Mouse (Mus musculus): ENCODE data around the gene Kank2. TPM values are rescaled to one million over a fixed set of nuclear protein-coding genes. Genes with fewer than 3 reads are reported as not detected.

The Kank2 gene
- polyA plus RNA-seq, 1 experiment from 2014 or later, result 2.8 TPM

GRCm38 (mm10) chr9:21842391-21842790, 43.8 kb upstream of the Kank2 start:
- H3K27ac ChIP-seq (ENCODE audit: low read depth), result 0 out of 2 replicates have a peak overlapping the region, but pooled peaks have one; percentile 44

GRCm38 (mm10) chr9:21841340-21841739, 42.8 kb upstream of the Kank2 start:
- 88% methylated on average over 6 of the region's 6 CpGs for WGBS (ENCODE audit: insufficient replicate concordance)
- DNase-seq (no peak), ATAC-seq (no peak)
- TF ChIP-seq EP300 (IDR thresholded peaks at IDR 0.05; ENCODE audit: low read depth), result no peak
- no peak for TF ChIP-seq CTCF (IDR thresholded peaks at IDR 0.05; ENCODE audit: low read depth)
- no peaks in the 10 kb centered on the region; the same call in 1 of the 2 replicates for H3K4me1 ChIP-seq (ENCODE audit: insufficient read depth)
- H3K27ac ChIP-seq (ENCODE audit: low read depth), result no peak overlapping the region
- no peaks in the 10 kb centered on the region for H3K27me3 ChIP-seq (ENCODE audit: insufficient read depth, low read length)
- no peak overlapping the region for H3K9ac ChIP-seq (replicated peaks)
- H3K36me3 ChIP-seq (replicated peaks; ENCODE audit: insufficient read depth, low read length), result no peaks in the 10 kb centered on the region
- H3K9me3 ChIP-seq (ENCODE audit: low read length), result no peaks in the 10 kb centered on the region
- H3K4me2 ChIP-seq (ENCODE audit: low read depth, low read length), result no peak overlapping the region
- H3K4me3 ChIP-seq (ENCODE audit: low read depth, low read length), result no peak overlapping the region

More at GRCm38 (mm10) chr9:21842391-21842790, 43.8 kb upstream of the Kank2 start:
- Histone ChIP-seq H3K27me3 (ENCODE audit: insufficient read depth, low read length) (no peaks in the 10 kb centered on the region), H3K36me3 (replicated peaks; ENCODE audit: insufficient read depth, low read length) (no peaks in the 10 kb centered on the region), H3K4me2 (ENCODE audit: low read depth, low read length) (no peak overlapping the region), H3K9me3 (ENCODE audit: low read length) (no peaks in the 10 kb centered on the region), H3K4me1 (ENCODE audit: insufficient read depth) (no peaks in the 10 kb centered on the region; the same call in 1 of the 2 replicates), H3K4me3 (ENCODE audit: low read depth, low read length) (no peak overlapping the region), H3K9ac (replicated peaks) (no peak overlapping the region)
- ATAC-seq (no peak), DNase-seq (no peak)
- WGBS (ENCODE audit: insufficient replicate concordance), result 59% methylated on average over 5 of the region's 5 CpGs
- no peak for TF ChIP-seq CTCF (IDR thresholded peaks at IDR 0.05; ENCODE audit: low read depth)

GRCm38 (mm10) chr9:21840115-21840787, 41.7 kb upstream of the Kank2 start:
- 51% methylated on average over 8 of the region's 8 CpGs for WGBS (ENCODE audit: insufficient replicate concordance)
- Histone ChIP-seq H3K36me3 (replicated peaks; ENCODE audit: insufficient read depth, low read length) (no peaks in the 10 kb centered on the region), H3K4me1 (ENCODE audit: insufficient read depth) (no peaks in the 10 kb centered on the region; the same call in 1 of the 2 replicates), H3K27ac (ENCODE audit: low read depth) (no peak overlapping the region), H3K4me2 (ENCODE audit: low read depth, low read length) (no peak overlapping the region), H3K27me3 (ENCODE audit: insufficient read depth, low read length) (no peaks in the 10 kb centered on the region), H3K9me3 (ENCODE audit: low read length) (no peaks in the 10 kb centered on the region), H3K9ac (replicated peaks) (no peak overlapping the region), H3K4me3 (ENCODE audit: low read depth, low read length) (no peak overlapping the region)
- DNase-seq (peak; percentile 58), ATAC-seq (no peak)
- TF ChIP-seq CTCF (IDR thresholded peaks at IDR 0.05; ENCODE audit: low read depth), result peak; percentile 80
- TF ChIP-seq EP300 (IDR thresholded peaks at IDR 0.05; ENCODE audit: low read depth), result no peak

GRCm38 (mm10) chr9:21837690-21838089, 39.1 kb upstream of the Kank2 start:
- WGBS (ENCODE audit: insufficient replicate concordance), result 78% methylated on average over 2 of the region's 2 CpGs
- no peak overlapping the region for H3K4me3 ChIP-seq (ENCODE audit: low read depth, low read length)
- H3K4me1 ChIP-seq (ENCODE audit: insufficient read depth), result peaks cover 13% of the 10 kb centered on the region
- H3K9me3 ChIP-seq (ENCODE audit: low read length), result no peaks in the 10 kb centered on the region
- TF ChIP-seq EP300 (IDR thresholded peaks at IDR 0.05; ENCODE audit: low read depth) (no peak), CTCF (IDR thresholded peaks at IDR 0.05; ENCODE audit: low read depth) (no peak)
- no peak overlapping the region for H3K9ac ChIP-seq (replicated peaks)
- ATAC-seq (no peak), DNase-seq (no peak)
- no peak overlapping the region for H3K27ac ChIP-seq (ENCODE audit: low read depth)
- H3K36me3 ChIP-seq (replicated peaks; ENCODE audit: insufficient read depth, low read length), result no peaks in the 10 kb centered on the region
- H3K4me2 ChIP-seq (ENCODE audit: low read depth, low read length), result no peak overlapping the region
- no peaks in the 10 kb centered on the region for H3K27me3 ChIP-seq (ENCODE audit: insufficient read depth, low read length)

GRCm38 (mm10) chr9:21835258-21835912, 36.8 kb upstream of the Kank2 start, which contains the start of gene Angptl8:
Gene Angptl8, plus strand, starts transcription at chr9:21835510.
- Histone ChIP-seq H3K36me3 (replicated peaks; ENCODE audit: insufficient read depth, low read length) (no peaks in the 10 kb centered on the region), H3K9me3 (ENCODE audit: low read length) (no peaks in the 10 kb centered on the region), H3K9ac (replicated peaks) (peak within 1 kb of the TSS; percentile 59), H3K27ac (ENCODE audit: low read depth) (peak within 1 kb of the TSS; percentile 71), H3K27me3 (ENCODE audit: insufficient read depth, low read length) (no peaks in the 10 kb centered on the region), H3K4me3 (ENCODE audit: low read depth, low read length) (peak within 1 kb of the TSS; percentile 48), H3K4me1 (ENCODE audit: insufficient read depth) (peaks cover 13% of the 10 kb centered on the region), H3K4me2 (ENCODE audit: low read depth, low read length) (peak within 1 kb of the TSS; percentile 63)
- ATAC-seq (peak; percentile 75), DNase-seq (peak; percentile 86)
- 61% methylated on average over 15 of the region's 15 CpGs for WGBS (ENCODE audit: insufficient replicate concordance)
- peak; percentile 76; the same call in 1 of the 2 replicates for TF ChIP-seq EP300 (IDR thresholded peaks at IDR 0.05; ENCODE audit: low read depth)
- no peak for TF ChIP-seq CTCF (IDR thresholded peaks at IDR 0.05; ENCODE audit: low read depth)

GRCm38 (mm10) chr9:21831558-21832240, 33.2 kb upstream of the Kank2 start:
- Histone ChIP-seq H3K4me1 (ENCODE audit: insufficient read depth) (peaks cover 17% of the 10 kb centered on the region), H3K9me3 (ENCODE audit: low read length) (no peaks in the 10 kb centered on the region), H3K27me3 (ENCODE audit: insufficient read depth, low read length) (no peaks in the 10 kb centered on the region), H3K4me2 (ENCODE audit: low read depth, low read length) (peak overlapping the region; percentile 32; the same call in 1 of the 2 replicates), H3K4me3 (ENCODE audit: low read depth, low read length) (no peak overlapping the region), H3K27ac (ENCODE audit: low read depth) (peak overlapping the region; percentile 81), H3K9ac (replicated peaks) (no peak overlapping the region), H3K36me3 (replicated peaks; ENCODE audit: insufficient read depth, low read length) (no peaks in the 10 kb centered on the region; the same call in none of the 2 replicates)
- no peak for TF ChIP-seq EP300 (IDR thresholded peaks at IDR 0.05; ENCODE audit: low read depth)
- no peak for TF ChIP-seq CTCF (IDR thresholded peaks at IDR 0.05; ENCODE audit: low read depth)
- ATAC-seq, result peak; percentile 42
- 79% methylated on average over 19 of the region's 20 CpGs for WGBS (ENCODE audit: insufficient replicate concordance)
- peak; percentile 43 for DNase-seq
